Mouse (Mus musculus): ENCODE measurements around the gene 1700011M02Rik.
A peak's percentile ranks its signal among the peaks of the same experiment; 100 is the strongest.
"Not testable (repeated sequence)": the region's sequence is repeated elsewhere in the genome, so short reads cannot be mapped to it uniquely, and the experiment has no call there.

Gene 1700011M02Rik

DNA sequence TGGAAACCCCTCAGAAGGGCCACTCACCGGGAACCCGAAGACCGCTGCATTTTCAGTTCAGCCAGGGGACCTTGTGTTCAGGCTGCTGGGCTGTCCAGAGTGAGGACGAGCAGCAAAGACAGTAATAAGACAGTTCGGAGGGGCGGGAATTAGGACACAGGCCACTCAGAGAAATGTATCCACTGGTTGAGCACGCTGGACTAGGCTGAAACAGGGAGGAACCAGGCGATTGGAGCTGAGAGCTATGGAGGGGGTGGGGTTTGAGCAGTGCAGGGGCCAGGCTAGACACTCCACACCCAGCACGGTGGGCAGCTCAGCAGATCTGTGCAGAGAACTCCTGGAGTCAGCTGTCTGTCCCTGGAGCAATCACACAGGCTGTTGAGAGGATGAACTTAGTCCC, at the start of gene 1700011M02Rik, which contains the start of gene Dmrtc1a:
TSS of gene 1700011M02Rik (plus strand) at position 319 of the 400 bp plus-strand sequence.
TSS of gene Dmrtc1a (minus strand) at position 101 of the 400 bp plus-strand sequence.
- DNase-seq (ENCODE audit: low spot score in 2 of 2): not testable (repeated sequence)

DNA sequence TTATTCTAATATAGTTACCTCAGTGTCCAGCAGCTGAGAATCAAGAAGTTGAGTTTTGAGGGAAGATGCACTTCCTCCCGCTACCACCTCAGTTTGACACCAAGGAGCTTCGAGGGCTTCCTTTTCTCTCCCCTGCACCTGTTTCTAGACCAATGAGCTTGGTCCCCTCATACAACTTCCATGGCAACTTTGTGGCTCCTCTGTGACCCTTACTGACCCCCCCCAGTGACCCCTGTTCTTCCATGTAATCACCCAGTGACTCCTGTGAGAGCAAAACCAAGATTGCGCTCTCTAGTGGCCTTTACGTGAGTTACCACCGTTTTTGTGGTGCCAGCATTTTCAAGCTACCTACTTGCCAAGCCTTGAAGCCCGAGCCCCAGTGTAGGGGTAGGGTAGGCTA, 40.8 kb upstream of the 1700011M02Rik start, which contains the start of gene 1700031F05Rik:
TSS of gene 1700031F05Rik (minus strand) at position 101 of the 400 bp plus-strand sequence.
- DNase-seq (ENCODE audit: low spot score in 2 of 2): no peak

DNA sequence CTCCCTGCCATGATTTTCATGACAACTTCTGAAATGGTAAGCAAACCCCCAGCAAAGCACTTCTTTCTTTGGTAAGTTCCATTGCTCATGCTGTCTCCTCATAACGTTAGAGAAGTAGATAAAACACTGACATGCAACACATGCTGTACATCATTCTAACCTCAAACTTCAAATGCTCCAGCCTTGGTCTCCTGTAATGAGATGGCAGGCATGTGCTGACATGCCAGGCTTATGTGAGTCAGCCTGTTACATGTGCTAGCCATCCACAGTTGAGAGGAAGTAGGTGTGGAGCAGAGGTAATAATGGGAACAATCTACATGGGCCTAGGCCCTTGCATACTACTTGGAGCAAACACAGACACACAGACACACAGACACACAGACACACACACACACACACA, 6.1 kb downstream of the 1700011M02Rik start:
- DNase-seq (ENCODE audit: low spot score in 2 of 2): not testable (repeated sequence)

DNA sequence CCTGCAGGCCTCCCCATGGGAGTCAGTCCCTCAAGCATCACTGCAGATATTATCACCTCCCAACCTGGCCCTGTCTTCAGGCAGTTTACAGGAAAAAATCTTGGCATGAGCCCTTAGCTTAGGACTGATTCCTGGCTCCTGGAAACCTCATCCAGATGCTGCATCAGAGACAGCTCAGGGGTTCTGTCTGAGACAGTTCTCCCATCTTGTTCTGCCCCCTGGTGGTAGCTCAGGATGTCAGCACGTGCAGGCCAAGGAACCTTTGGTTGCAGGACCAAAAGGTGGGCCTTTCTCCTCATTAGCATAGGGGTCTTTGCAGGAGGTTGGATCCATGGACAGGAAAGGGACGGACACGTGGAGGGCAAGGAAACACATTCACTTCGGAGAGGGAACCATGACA, 18.0 kb downstream of the 1700011M02Rik start:
- peak in 1 of 2 experiments; percentile 5 for DNase-seq (ENCODE audit: low spot score in 2 of 2)

DNA sequence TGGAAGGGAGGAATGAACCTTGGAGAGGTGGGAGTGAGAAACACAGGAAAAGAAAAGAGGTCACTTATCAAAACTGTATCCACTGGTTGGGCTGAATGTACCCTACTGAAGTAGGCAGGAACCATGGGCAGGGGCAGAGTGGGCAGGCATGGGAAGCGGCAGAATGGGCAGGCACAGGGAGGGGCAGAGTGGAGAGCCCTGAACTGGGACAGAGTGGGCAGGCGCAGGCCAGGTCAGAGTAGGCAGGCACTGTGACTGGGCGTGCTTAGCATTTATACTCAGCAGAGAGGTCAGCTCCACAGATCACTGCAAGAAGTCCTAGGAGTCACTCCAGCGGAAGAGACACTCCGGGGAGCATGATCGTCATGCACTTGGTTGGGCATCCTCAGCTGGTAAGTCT, 19.4 kb downstream of the 1700011M02Rik start, which contains the start of gene 1700018G05Rik:
TSS of gene 1700018G05Rik (plus strand) at position 301 of the 400 bp plus-strand sequence.
- DNase-seq (ENCODE audit: low spot score in 2 of 2): not testable (repeated sequence)

DNA sequence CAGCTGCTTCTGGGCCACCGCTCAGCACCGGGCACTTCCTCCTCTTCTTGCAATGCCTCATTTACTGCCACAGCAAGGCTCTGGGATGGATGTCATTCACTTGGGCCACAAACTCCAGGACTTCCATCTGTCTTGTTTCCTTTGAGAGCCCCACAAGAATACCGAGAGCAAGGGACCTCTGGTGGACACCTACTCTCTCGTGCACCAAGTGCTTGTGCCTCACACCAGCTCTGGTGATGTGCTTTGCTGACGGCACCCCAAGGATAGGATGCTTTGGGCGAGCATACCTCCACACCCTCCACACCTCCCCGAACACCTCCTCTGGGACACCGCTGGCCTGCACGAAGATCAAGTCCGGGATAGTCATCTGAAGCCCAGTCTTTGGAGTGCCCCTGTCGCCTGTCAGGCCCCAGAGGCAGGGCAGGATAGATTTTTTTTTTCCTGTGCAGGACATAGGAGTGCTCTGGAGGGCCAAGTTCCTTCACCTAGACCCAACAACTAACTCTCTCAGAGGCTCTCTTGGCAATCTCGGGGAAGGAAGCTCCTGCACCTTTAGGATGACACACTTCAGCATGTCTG, 24.4 kb downstream of the 1700011M02Rik start:
- no peak for DNase-seq (ENCODE audit: low spot score in 2 of 2)

DNA sequence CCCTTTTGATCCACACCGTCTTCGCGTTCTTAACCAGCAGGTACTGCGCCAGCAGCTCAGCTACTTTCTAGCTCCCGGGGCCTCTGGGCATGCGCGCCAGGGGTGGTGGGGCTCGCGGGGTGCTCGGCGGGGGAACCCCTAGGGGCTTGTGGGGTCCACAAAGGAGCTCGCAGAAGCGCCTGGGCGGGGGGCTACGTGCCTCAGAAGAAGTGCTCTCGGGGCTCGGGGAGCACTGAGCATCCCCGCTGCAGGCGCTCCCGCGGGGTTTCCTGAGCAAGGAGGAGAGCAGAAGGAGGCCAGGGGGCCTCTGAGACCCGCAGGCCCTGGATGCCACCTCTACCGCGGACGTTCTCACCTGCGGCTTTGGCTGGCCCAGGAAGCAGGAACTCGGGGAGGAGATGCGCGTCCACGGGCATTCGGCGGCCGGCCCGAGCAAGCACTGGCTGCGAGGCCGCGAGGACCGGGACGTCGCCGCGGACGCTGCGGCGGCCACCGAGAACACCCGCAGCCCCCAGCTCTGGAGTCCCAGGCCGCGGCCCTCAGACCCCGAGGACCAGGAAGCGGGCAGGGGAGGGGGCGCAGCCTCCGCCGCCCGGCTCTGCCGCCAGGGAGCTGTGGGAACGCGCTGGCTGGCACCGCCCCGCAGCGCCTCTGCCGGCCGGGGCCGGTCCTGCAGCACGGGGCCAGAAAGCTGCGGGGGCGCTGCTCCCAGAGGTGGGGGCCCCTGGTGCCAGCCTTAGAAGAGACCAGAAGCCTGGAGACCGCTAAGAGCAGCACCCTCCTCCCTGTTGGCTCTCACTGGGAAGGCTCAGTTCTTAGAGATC, 25.1 kb downstream of the 1700011M02Rik start:
- peak in 1 of 2 experiments; percentile 25 for DNase-seq (ENCODE audit: low spot score in 2 of 2)

DNA sequence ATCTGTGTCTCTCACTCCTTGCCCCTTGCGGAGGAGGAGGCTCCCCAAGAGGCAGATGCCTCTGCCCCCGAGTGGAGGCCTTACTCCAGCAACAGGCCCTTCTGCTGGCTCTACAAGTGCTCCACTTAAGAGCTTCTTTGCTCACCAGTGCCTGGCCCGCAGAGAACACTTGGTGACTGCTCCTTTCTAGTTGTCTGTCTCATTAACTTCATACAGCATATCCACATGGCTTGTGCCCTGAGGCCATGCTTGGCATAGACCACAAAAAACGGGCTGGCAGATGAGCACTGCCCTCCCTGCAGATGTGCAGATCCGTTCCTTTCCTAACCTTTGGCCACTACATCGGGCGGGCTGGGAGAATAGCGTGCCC, 25.7 kb downstream of the 1700011M02Rik start:
- no peak for DNase-seq (ENCODE audit: low spot score in 2 of 2)

DNA sequence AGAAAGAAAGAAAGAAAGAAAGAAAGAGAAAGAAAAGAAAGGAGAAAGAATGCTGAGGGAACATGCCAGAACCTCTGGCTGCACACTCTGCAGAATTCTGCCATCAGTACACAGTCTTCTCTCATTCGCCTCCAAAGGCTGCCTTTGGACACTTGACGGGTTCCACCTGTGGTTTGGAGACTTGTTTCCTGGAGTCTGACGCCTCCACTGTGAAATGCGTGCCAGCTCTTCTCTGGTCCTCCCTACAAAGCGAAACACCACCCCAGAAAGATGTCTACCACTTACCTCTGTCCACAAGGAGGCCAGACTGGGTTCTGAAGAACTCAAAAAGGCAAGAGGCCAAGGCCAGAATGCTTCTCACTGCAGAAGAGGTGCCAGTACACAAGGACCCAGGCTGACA, 28.0 kb downstream of the 1700011M02Rik start:
- DNase-seq (ENCODE audit: low spot score in 2 of 2): no peak

DNA sequence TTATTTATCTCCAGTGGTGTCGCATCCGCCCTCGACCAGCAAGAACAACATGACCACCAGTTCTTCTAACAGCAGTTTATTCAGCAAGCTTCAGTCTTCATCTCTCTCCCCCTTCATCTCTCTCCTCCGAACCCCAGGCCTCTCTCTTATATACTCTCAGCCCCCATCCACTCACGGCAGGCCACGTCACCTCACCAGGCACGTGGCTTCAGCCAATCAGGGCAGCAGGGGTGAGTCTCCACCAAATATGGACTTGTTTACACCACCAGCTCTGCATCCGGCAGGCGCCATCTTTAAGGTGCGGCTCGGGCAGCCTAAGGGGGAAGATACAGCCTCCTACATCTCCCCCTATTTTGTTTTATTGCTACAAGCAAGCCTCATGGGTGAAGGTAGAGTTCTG, 41.4 kb downstream of the 1700011M02Rik start:
- DNase-seq (ENCODE audit: low spot score in 2 of 2): not testable (repeated sequence)

DNA sequence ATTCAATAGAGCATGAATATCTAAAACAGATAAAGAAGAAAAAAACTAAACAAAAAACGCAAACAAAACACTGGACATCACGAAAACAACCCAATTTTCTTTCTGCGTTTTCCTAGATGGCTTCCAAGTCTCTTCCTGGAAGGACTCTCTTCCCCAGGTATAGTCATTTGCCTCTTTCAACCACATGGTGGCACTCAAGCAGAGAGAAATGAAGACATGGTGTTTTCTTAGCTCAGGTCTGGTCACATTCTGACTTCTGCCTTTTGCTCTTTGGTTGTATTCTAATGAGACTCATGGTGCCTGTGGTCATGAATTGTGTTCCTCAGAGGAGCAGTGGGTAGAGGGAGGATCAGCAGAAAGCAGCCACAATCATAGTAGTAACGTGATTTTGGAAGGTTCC, 50.2 kb downstream of the 1700011M02Rik start:
- no peak for DNase-seq (ENCODE audit: low spot score in 2 of 2)

All from thymus, postnatal 10 days (tissue).